Mouse (Mus musculus) forebrain, embryonic 15.5 days (tissue): ENCODE results near the gene St6galnac5. TPM values are rescaled to one million over a fixed set of nuclear protein-coding genes. Genes with fewer than 3 reads are reported as not detected.

Source experiments
- ATAC-seq: fragments of 200-750 bp; cut with Nextera tagmentation; replicated peaks from 2 replicates; pipeline ENCODE4 v1.8.0; 2017; ENCODE audit warnings: mild to moderate bottlenecking, moderate TSS enrichment, moderate library complexity
- H3K27ac ChIP-seq: fragments of 300-500 bp; sonication (generic); replicated peaks from 2 replicates; pipeline ENCODE4 v1.5.1; 2015; ENCODE audit warnings: mild to moderate bottlenecking, inconsistent platforms
- H3K27me3 ChIP-seq: fragments of 300-500 bp; sonication (generic); 2 replicates; pipeline ENCODE4 v1.6.1; 2015; ENCODE audit warnings: inconsistent platforms
- H3K36me3 ChIP-seq: fragments of 300-500 bp; sonication (generic); 2 replicates; pipeline ENCODE4 v1.6.1; 2015; ENCODE audit warnings: mild to moderate bottlenecking, inconsistent platforms
- H3K4me1 ChIP-seq: fragments of 300-500 bp; sonication (generic); 2 replicates; pipeline ENCODE4 v1.6.1; 2015; ENCODE audit warnings: inconsistent platforms
- H3K4me2 ChIP-seq: fragments of 300-500 bp; sonication (generic); replicated peaks from 2 replicates; pipeline ENCODE4 v1.6.1; 2015; ENCODE audit warnings: mild to moderate bottlenecking, inconsistent platforms
- H3K4me3 ChIP-seq: fragments of 300-500 bp; sonication (generic); 2 replicates; pipeline ENCODE4 v1.5.1; 2015; ENCODE audit warnings: mild to moderate bottlenecking, inconsistent platforms
- H3K9ac ChIP-seq: fragments of 300-500 bp; sonication (generic); replicated peaks from 2 replicates; pipeline ENCODE4 v1.6.1; 2015; ENCODE audit warnings: mild to moderate bottlenecking, inconsistent platforms
- H3K9me3 ChIP-seq: fragments of 300-500 bp; sonication (generic); 2 replicates; pipeline ENCODE4 v1.6.1; 2016; ENCODE audit warnings: inconsistent platforms
- WGBS: fragments of 180-500 bp; shearing (Covaris S2); methylation state at CpG from one replicate; pipeline ENCODE4 v1.1.7; 2015; ENCODE audit warnings: mixed read lengths; 5-methylcytosine and 5-hydroxymethylcytosine counted together
- polyA plus RNA-seq: library from polyadenylated mRNA; unstranded; fragments of >200 nt; fragmentation: Nextera tagmentation; extraction: Ambion mirVana; gene quantifications from 2 replicates; pipeline ENCODE4 v1.2.1, GENCODE M21; 2015

St6galnac5 gene
- polyA plus RNA-seq, 1 experiment from 2014 or later: 18.3 TPM

DNA sequence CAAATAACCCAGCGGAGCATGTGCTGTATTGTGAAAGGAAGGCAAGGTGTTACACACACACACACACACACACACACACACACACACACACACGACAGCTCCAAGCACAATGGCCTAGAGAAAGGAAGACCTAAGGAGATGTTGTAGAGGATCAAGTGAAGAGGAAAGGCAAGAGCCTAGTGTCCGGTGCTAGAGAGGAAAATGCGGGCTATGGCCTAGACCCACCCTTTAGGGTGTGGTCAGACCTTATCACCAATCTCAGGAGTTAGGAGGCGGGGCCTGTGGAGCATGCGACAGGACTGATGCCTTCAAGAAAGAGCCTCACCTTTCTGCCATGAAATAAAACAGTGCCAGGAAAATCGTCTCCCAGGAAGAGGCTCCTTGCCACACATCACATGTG is 33.5 kb downstream of the St6galnac5 start:
- Histone ChIP-seq H3K9me3 (no peaks in the 10 kb centered on the region), H3K4me2 (no peak overlapping the region), H3K27me3 (no peaks in the 10 kb centered on the region), H3K4me1 (no peaks in the 10 kb centered on the region; the same call in 1 of the 2 replicates), H3K27ac (no peak overlapping the region), H3K4me3 (no peak overlapping the region), H3K9ac (no peak overlapping the region), H3K36me3 (no peaks in the 10 kb centered on the region)
- 74% methylated on average over 7 of the region's 7 CpGs for WGBS
- ATAC-seq: no peak

DNA sequence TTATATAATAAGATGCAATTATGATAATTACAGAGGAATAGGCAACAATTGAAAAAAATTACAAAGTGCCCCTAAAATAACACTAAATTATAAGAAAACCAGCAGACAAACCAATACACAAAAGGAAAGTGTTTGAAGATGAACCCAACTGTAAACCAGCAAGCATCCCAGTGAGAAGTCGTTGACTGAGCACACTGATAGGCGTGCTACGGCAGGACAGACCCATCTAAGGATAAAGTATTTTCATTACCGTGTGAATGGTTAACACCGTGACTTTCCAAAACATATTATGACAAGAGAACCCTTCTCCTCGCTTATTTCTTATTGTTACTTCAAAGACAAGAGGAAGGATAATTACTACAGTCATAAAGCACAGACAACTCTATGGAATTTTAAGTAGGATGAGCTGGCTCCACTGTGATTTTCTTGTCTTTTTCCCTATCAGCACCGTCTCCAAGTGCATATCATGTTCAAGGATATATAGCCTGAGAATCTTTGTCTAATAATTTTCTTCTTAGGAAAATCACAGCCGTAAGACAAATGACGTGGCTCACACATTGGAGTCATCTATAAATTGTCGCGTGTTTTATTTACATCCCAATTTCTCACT is 34.9 kb downstream of the St6galnac5 start:
- ATAC-seq: peak; percentile 49
- no peaks in the 10 kb centered on the region; the same call in 1 of the 2 replicates for H3K4me1 ChIP-seq
- 62% methylated on average over 11 of the region's 11 CpGs for WGBS
- no peaks in the 10 kb centered on the region for H3K27me3 ChIP-seq
- no peak overlapping the region for H3K4me2 ChIP-seq
- H3K4me3 ChIP-seq: no peak overlapping the region
- no peaks in the 10 kb centered on the region for H3K36me3 ChIP-seq
- H3K27ac ChIP-seq: no peak overlapping the region
- H3K9me3 ChIP-seq: no peaks in the 10 kb centered on the region
- no peak overlapping the region for H3K9ac ChIP-seq

- H3K4me3 ChIP-seq: no peak overlapping the region
- no peak overlapping the region for H3K9ac ChIP-seq
- H3K4me1 ChIP-seq: no peaks in the 10 kb centered on the region; the same call in 1 of the 2 replicates
- H3K27me3 ChIP-seq: no peaks in the 10 kb centered on the region
- no peaks in the 10 kb centered on the region for H3K36me3 ChIP-seq
- 73% methylated on average over 3 of the region's 3 CpGs for WGBS
- no peaks in the 10 kb centered on the region for H3K9me3 ChIP-seq
- H3K4me2 ChIP-seq: no peak overlapping the region
- no peak overlapping the region for H3K27ac ChIP-seq
- ATAC-seq: no peak; the same call in 1 of the 2 replicates
These were observed 37.3 kb downstream of the St6galnac5 start for GRCm38 (mm10) chr3:152944766-152945165.

GRCm38 (mm10) chr3:152942985-152943384 is 39.1 kb downstream of the St6galnac5 start:
- no peak for ATAC-seq
- Histone ChIP-seq H3K9ac (no peak overlapping the region), H3K27me3 (no peaks in the 10 kb centered on the region), H3K36me3 (no peaks in the 10 kb centered on the region), H3K4me3 (no peak overlapping the region), H3K27ac (no peak overlapping the region), H3K9me3 (no peaks in the 10 kb centered on the region), H3K4me2 (no peak overlapping the region), H3K4me1 (no peaks in the 10 kb centered on the region; the same call in 1 of the 2 replicates)
- WGBS: 63% methylated on average over 11 of the region's 11 CpGs

GRCm38 (mm10) chr3:152941671-152942070 is 40.4 kb downstream of the St6galnac5 start:
- Histone ChIP-seq H3K9ac (no peak overlapping the region), H3K4me1 (no peaks in the 10 kb centered on the region; the same call in 1 of the 2 replicates), H3K4me2 (no peak overlapping the region), H3K4me3 (no peak overlapping the region), H3K27me3 (no peaks in the 10 kb centered on the region), H3K9me3 (no peaks in the 10 kb centered on the region), H3K36me3 (no peaks in the 10 kb centered on the region), H3K27ac (no peak overlapping the region)
- ATAC-seq: no peak
- 86% methylated on average over 5 of the region's 5 CpGs for WGBS

GRCm38 (mm10) chr3:152936313-152936712 is 45.7 kb downstream of the St6galnac5 start:
- 95% methylated on average over 3 of the region's 3 CpGs for WGBS
- Histone ChIP-seq H3K4me3 (no peak overlapping the region), H3K4me2 (no peak overlapping the region), H3K27me3 (no peaks in the 10 kb centered on the region), H3K9me3 (no peaks in the 10 kb centered on the region), H3K9ac (no peak overlapping the region), H3K27ac (no peak overlapping the region), H3K36me3 (no peaks in the 10 kb centered on the region), H3K4me1 (no peaks in the 10 kb centered on the region)
- ATAC-seq: no peak

- WGBS: 93% methylated on average over 3 of the region's 3 CpGs
- ATAC-seq: no peak
- Histone ChIP-seq H3K9me3 (no peaks in the 10 kb centered on the region), H3K4me2 (no peak overlapping the region), H3K27me3 (no peaks in the 10 kb centered on the region), H3K4me1 (peaks cover 7% of the 10 kb centered on the region), H3K9ac (no peak overlapping the region), H3K27ac (no peak overlapping the region), H3K4me3 (no peak overlapping the region), H3K36me3 (no peaks in the 10 kb centered on the region)
These were observed 48.3 kb downstream of the St6galnac5 start for GRCm38 (mm10) chr3:152933737-152934136.

- H3K9me3 ChIP-seq: no peaks in the 10 kb centered on the region
- no peak for ATAC-seq
- WGBS: 89% methylated on average over 2 of the region's 2 CpGs
These were observed 49.5 kb downstream of the St6galnac5 start for GRCm38 (mm10) chr3:152932544-152932943.

GRCm38 (mm10) chr3:152932096-152932495 is 50.0 kb downstream of the St6galnac5 start:
- H3K4me1 ChIP-seq: peaks cover 15% of the 10 kb centered on the region
- 76% methylated on average over 4 of the region's 4 CpGs for WGBS
- no peaks in the 10 kb centered on the region for H3K27me3 ChIP-seq
- H3K4me2 ChIP-seq: no peak overlapping the region
- H3K9ac ChIP-seq: no peak overlapping the region
- no peak overlapping the region for H3K4me3 ChIP-seq
- no peak overlapping the region for H3K27ac ChIP-seq
- H3K9me3 ChIP-seq: no peaks in the 10 kb centered on the region
- H3K36me3 ChIP-seq: no peaks in the 10 kb centered on the region
- ATAC-seq: no peak

More at GRCm38 (mm10) chr3:152932544-152932943, 49.5 kb downstream of the St6galnac5 start:
- no peak overlapping the region for H3K4me2 ChIP-seq
- no peaks in the 10 kb centered on the region for H3K27me3 ChIP-seq
- no peak overlapping the region for H3K27ac ChIP-seq
- no peak overlapping the region for H3K4me3 ChIP-seq
- H3K4me1 ChIP-seq: peaks cover 15% of the 10 kb centered on the region
- no peaks in the 10 kb centered on the region for H3K36me3 ChIP-seq
- H3K9ac ChIP-seq: no peak overlapping the region

- Histone ChIP-seq H3K9ac (no peak overlapping the region), H3K36me3 (no peaks in the 10 kb centered on the region), H3K4me2 (no peak overlapping the region), H3K27ac (no peak overlapping the region), H3K27me3 (no peaks in the 10 kb centered on the region), H3K9me3 (no peaks in the 10 kb centered on the region), H3K4me3 (no peak overlapping the region), H3K4me1 (peaks cover 15% of the 10 kb centered on the region)
- 88% methylated on average over 3 of the region's 3 CpGs for WGBS
- ATAC-seq: no peak
These were observed 50.7 kb downstream of the St6galnac5 start for GRCm38 (mm10) chr3:152931354-152931753.

- WGBS: 78% methylated on average over 7 of the region's 7 CpGs
- no peak for ATAC-seq
- Histone ChIP-seq H3K27ac (no peak overlapping the region), H3K4me2 (no peak overlapping the region), H3K4me1 (peaks cover 15% of the 10 kb centered on the region), H3K9me3 (no peaks in the 10 kb centered on the region), H3K27me3 (no peaks in the 10 kb centered on the region), H3K4me3 (no peak overlapping the region), H3K36me3 (no peaks in the 10 kb centered on the region), H3K9ac (no peak overlapping the region)
These were observed 52.2 kb downstream of the St6galnac5 start for GRCm38 (mm10) chr3:152929788-152930281.

GRCm38 (mm10) chr3:152929256-152929787 is 52.7 kb downstream of the St6galnac5 start:
- peaks cover 15% of the 10 kb centered on the region for H3K4me1 ChIP-seq
- WGBS: 41% methylated on average over 10 of the region's 10 CpGs
- no peak overlapping the region for H3K4me2 ChIP-seq
- no peak overlapping the region for H3K4me3 ChIP-seq
- no peak for ATAC-seq
- no peaks in the 10 kb centered on the region for H3K9me3 ChIP-seq
- no peak overlapping the region for H3K9ac ChIP-seq
- H3K27ac ChIP-seq: no peak overlapping the region
- H3K36me3 ChIP-seq: no peaks in the 10 kb centered on the region
- no peaks in the 10 kb centered on the region for H3K27me3 ChIP-seq
